Mouse (Mus musculus) ovary, adult 18-20 months (tissue): ENCODE data around the gene Pdzd11.

Source experiments
- DNase-seq: peaks from one replicate; pipeline ENCODE4 v3.0.0; 2022; ENCODE audit warnings: low spot score, mixed read lengths

The Pdzd11 gene

DNA sequence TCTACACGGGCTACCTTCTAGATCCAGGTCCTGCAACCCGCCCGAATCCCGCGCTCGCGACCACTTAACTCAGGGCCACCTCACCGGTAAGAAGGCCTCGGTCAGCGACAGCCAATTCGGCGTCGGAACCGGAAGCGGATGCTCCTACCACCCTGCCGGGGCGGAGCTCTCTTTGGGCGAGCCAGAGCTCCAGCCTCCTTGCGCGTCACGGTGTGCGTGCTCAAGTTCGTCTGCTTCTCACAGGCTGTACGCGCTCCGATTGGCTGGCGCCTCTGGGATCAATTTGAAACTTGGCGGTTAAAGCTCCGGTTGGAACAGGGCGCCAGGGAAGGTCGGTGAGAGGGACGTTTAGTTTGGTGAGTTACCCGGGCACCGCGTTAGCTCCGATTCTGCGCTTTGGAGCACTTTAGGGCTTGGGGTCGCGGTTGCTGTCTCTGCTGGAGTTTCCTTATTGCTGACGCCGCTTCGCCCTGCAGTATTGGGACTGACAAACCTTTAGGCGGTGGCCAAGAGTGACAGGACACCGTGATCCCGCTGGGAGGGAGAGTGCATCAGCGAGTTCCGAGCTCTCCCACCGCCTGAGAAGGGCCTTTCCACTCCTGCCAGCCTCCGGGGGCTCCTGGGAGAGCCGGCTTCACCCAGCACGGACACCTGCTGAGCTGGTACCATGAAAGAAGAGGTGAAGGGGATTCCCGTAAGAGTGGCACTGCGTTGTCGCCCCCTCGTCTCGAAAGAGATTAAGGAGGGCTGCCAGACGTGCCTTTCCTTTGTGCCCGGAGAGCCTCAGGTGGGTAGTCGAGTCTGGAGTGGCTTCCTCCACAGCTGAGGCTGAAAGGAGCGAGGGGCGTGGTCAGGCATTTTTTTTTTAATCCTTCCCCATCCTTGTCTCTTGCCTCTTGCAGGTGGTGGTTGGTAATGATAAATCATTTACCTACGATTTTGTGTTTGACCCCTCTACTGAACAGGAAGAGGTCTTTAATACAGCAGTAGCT lies at the start of gene Pdzd11:
Pdzd11 (minus strand) TSS at position 767 of the 992 bp plus-strand sequence.
- peak; percentile 88 for DNase-seq

DNA sequence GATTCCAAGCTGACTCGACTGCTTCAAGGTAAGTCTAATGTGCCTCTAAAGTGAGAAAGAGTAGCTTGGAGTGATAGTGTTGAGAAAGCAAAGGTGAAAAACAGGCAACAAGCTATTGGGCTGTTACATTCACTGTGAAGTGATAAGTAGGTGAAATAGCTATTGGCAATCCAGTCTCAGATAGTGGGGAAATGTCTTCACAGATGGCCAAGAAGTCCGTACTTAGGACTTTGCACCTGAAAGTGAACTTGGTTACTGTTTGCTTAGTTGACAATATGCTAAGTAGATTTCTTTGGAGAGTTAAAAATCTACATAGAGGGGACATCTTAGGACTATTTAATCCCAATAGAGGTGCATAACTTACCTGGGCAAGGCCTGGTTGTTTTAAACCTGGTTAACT lies 38.5 kb upstream of the Pdzd11 start:
- no peak for DNase-seq

DNA sequence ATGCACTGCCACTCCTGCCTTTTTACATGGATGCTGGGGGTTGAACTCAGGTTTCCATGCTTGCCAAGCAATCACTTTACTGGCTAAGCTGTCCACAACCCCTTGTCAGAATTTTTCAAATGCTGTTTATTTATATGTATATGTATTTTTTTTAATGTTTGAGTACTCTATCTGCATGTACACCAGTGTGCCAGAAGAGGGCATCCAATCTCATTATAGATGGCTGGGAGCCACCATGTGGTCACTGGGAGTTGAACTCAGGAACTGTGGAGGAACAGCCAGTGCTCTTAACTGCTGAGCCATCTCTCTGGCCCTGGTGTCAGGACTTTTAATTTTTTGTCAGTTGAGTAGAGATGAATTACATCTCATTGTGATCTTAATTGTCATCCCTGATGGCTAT lies 26.5 kb upstream of the Pdzd11 start:
- DNase-seq: no peak

DNA sequence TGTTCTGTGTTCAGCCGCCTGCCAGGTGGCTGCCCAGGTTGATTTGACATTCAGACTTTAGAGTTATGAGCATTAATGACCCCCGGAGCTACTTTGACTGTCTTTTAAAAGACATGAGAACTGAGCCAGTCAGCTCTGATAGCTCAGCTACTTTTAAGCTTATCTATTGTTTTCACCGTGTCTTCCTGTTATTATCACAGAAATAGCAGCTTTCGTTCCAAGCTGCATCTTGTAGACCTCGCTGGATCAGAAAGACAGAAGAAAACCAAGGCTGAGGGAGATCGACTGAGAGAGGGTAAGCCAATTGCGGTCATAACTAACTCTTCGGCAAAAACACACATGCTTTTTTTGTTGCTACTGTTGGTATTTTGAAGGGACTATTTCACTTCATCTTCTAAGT lies 12.1 kb upstream of the Pdzd11 start:
- DNase-seq: no peak

DNA sequence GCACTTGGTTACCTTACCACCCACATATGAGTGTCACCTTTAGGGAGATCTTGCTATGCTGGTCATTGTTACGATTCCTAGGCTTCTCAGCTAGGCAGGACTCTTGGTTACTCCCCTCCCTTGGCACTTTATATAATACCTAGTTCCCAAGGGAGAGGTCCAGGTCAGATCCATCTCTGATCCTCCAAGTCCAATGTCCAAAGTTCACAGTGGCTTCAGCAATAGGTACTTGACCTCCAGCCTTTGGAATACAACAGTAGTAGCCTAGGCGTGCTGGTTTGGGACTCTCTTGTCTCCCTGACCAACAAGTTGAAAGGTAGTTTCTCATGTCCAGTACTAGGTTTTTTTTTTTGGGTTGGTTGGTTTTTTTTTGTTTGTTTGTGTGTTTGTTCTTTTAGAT lies 2.7 kb upstream of the Pdzd11 start:
- DNase-seq: no peak

DNA sequence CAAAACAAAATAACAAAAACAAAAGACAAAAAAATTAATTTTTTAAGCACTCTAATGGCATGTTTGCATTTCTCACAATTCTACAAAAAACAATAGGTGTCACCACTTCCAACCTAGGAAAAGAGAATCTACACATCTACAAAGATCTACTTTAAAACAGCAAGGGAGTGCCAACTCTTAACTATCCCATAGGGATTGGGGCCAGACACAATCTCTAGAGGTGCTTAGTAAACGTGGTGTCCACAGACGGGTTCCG lies 894 bp downstream of the Pdzd11 start, which contains the start of gene Kif4:
Kif4 (plus strand) TSS at position 192 of the 256 bp plus-strand sequence.
- DNase-seq: no peak

DNA sequence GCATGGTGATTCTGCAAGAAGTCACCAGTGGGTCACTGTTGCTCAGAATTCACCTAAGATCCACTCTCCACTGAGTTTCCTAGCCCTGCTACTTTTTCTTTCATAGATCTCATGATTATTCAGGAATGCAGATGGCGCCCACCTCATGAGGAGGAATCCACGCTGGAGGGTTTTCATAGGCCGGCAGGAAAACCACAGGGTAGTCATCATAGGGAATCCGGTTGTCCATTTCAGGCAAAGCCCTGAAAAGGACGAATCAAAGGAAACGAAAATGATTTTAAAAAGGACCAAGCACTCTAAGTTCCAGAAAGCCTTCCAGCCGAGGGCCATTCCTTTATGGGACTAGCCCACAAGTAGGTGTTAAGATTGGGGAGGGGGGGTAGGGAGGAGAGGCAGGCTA lies 1.2 kb downstream of the Pdzd11 start:
- DNase-seq: no peak

DNA sequence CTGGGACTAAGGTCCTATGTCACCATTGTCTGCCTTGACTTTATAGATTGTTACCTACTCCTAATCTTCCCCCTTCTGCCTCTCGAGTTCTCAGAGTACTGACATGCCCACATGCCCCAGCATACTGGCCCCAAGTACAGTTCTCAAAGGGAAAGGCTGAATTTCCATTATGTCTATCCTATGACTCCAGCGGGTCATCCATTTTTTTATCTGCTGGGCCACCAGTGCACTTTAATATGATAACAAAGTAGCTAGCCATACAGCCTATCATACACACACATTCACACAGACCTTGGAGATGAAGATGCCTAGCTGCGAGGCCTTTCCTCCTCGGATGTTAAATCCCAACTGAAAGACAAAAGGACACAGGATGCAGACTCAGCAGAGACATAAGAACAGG lies 2.1 kb downstream of the Pdzd11 start:
- no peak for DNase-seq

DNA sequence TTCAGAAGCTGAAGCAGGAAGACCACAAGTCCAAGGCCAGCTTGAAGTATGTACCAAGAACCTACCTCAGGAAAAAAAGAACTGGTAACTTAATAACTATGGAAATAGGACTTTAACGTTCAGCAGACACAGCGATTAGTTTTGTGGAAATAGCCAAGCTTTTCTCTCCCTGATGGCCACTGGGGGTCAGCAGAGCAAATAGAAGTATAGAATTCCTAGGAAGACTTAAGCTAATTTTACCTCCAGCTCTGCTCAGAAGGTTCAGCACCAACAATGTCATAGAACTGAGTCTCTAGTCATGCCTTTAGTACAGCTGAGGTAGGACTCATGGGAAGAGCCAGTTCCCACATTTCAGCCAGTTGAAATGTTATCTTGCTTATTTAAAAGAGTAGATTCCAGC lies 5.0 kb downstream of the Pdzd11 start:
- no peak for DNase-seq

DNA sequence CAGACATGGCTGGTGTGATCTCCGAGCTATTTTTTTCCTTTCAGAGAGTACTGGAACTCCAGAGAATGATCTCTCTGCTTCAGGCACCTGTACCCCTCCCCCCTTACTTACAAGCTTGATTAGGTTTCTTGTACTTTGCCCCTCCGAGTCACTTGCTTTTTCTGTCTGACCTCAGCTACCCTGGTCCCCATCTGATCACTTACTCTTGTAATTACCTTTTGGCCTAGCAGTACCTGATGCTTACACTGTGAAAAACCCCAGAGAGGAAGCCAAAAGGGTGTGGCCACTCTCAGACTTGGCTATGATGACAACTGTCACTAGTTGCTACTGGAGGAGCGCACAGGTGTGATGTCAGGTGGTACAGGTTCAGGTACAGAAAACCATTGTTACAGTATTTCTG lies 7.9 kb downstream of the Pdzd11 start:
- DNase-seq: no peak

DNA sequence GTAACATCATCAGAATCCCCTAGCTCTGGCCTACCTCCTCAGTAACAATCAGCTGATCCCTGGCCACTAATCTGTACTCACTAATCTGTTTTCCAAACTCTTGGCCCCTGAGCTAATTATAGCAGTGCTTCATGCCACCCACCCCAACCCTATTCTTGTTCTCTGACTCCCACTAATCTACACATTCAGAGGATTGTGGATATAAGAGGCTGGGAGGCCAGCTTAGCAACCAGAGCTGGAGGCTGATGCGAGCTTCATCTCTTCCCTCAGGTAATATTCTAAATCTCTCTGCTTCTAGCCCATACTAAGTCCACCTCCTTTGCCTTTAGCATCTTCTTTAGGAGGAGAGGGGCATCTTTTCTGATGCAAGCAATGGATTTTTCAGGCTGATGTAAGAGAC lies 21.1 kb downstream of the Pdzd11 start, which contains the start of gene Arr3:
Arr3 (plus strand) TSS at position 184 of the 400 bp plus-strand sequence.
- no peak for DNase-seq

DNA sequence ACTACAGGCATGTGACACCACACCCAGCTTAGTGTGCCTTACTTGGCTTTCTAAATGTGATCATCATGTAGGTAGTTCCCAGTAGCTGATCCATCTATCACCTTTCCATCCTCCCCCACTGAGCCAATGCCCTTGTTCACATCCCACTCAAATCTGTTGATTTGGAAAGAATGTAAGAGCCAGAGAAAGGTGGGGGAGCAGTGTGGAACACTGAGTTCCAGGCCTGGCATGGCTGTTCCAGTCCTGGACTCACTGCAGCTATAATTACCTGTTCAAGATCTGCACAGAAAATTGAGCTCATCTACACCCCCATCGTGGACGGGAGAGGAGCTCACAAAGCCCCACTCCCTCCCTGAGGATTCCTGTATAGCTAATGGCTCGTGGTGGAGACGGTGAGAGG lies 26.6 kb downstream of the Pdzd11 start:
- DNase-seq: no peak

DNA sequence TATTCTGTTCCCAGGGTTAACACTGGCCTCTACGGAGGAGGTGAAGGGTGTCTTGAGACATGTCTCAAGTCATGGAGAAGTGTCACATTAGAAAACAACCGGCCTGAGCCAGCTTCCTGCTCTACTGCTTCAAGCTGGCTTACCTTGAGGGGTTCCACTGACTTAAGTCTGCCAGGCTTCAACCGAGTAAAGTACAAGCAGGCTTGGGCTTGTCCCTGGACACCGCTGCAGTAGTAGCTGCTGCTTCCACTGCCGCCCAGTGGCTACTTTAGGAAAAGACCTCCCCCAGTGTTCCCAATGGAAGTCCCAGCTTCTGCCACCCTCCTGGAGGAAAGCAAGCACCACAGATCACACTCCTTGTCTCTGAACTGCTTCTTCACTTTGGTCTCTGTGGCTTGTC lies 28.9 kb downstream of the Pdzd11 start:
- no peak for DNase-seq

DNA sequence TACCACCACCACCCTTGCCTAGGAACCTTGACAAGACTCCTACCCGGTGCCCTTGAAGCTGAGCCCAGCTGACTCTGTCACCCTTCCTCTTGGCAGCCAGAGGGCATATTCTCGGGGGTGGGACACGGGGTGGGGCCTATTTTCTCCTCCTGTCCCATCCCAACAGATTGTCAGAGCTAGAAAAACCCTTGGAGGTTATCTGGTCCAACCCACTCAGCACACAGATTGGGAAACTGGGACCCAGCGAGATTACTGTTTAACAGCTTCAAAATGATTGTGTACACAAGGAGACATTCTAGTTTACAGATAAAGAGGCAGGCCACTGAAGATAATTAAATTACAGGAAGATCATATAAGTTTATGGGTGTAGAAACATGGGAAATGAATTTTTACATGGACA lies 31.6 kb downstream of the Pdzd11 start, which contains the start of gene P2ry4:
P2ry4 (minus strand) TSS at position 79 of the 400 bp plus-strand sequence.
- no peak for DNase-seq
